Mouse (Mus musculus): Measurements from ENCODE around the gene Prelid3b. TPM values are rescaled to one million over a fixed set of nuclear protein-coding genes. Genes with fewer than 3 reads are reported as not detected.
A peak's percentile ranks its signal among the peaks of the same experiment; 100 is the strongest.

The Prelid3b gene
- polyA plus RNA-seq, 1 experiment from 2014 or later, result 133 TPM

DNA sequence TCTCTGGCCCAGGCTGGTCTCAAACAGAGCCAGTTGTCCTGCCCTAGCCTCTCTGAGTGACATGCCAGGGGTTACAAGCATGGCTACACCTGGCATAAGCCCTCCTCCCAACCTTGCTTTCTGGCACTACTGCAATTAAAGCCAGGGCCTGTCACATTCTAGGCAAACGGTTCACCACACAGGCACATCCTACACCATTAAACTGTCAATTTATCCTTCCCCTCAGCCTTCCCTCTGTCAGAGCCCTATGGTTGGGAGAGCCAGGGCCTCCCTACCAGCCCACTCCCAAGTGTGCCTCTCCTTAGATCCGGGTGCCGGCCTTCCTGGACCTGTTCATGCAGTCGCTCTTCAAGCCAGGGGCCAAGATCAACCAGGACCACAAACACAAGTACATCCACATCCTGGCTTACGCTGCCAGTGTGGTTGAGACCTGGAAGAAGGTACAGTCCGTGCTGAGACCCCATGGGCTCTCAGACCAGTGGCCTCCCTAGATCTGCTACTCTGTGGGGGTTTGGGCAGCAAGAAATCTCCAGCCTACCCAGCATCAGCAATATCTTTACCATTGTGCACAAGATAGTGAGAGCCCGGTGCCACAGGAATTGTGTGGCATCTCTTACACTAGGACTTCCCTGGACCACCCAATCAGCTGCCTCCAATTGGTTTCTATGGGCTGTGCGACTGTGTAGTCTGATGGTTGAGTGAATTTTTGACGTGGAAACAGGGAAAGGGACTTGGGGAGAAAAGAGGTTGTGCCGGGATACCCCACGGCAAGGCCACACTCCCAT, 48.4 kb downstream of the Prelid3b start:
- 89% methylated on average over 11 of the region's 11 CpGs for WGBS
- Histone ChIP-seq H3K27ac (replicated peaks in 1 of 2; ENCODE audit: control insufficient read depth in 1 of 2, insufficient read depth in 1 of 2, low read depth in 2 of 2, low read length in 2 of 2) (no peak overlapping the region), H3K9me3 (ENCODE audit: control insufficient read depth, low read length) (no peaks in the 10 kb centered on the region), H3K4me2 (ENCODE audit: low read length) (no peak overlapping the region), H3K4me3 (ENCODE audit: control insufficient read depth in 1 of 2, insufficient read depth in 1 of 2, low read depth in 1 of 2, low read length in 2 of 2) (no peak overlapping the region), H3K4me1 (ENCODE audit: control insufficient read depth in 2 of 2, insufficient read depth in 2 of 2, low read length in 2 of 2) (no peaks in the 10 kb centered on the region), H3K9ac (ENCODE audit: low read length) (no peak overlapping the region), H3K36me3 (ENCODE audit: control insufficient read depth, insufficient read depth, low read length) (peaks cover 98% of the 10 kb centered on the region), H3K27me3 (ENCODE audit: control insufficient read depth, insufficient read depth, low read length) (no peaks in the 10 kb centered on the region)
- no peak for ATAC-seq (ENCODE audit: insufficient number of reproducible peaks, insufficient read depth, low FRiP score, low read depth)

DNA sequence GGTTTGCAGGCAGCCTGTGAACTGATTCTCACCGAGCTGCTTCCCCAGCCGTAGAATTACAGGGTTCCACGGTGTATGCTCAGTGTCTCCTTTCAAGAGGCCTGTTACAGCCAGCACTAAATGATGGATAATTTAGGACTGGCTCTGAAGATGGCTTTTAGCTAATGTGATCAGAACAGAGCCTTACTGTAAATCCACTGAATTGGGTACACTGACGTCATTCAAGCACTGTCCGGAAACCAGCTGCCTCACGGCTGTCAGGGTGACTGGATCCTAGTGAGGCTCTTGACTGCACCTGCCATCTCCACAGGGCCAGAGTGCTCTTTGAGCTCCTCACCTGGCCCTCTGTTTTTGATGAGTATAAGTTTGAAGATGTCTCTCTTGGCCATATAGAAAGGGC, 51.8 kb downstream of the Prelid3b start:
- no peaks in the 10 kb centered on the region for H3K27me3 ChIP-seq (ENCODE audit: control insufficient read depth, insufficient read depth, low read length)
- H3K27ac ChIP-seq (replicated peaks in 1 of 2; ENCODE audit: control insufficient read depth in 1 of 2, insufficient read depth in 1 of 2, low read depth in 2 of 2, low read length in 2 of 2), result no peak overlapping the region
- peaks cover 64% of the 10 kb centered on the region for H3K36me3 ChIP-seq (ENCODE audit: control insufficient read depth, insufficient read depth, low read length)
- H3K4me2 ChIP-seq (ENCODE audit: low read length), result no peak overlapping the region
- 88% methylated on average over 6 of the region's 6 CpGs for WGBS
- H3K4me1 ChIP-seq (ENCODE audit: control insufficient read depth in 2 of 2, insufficient read depth in 2 of 2, low read length in 2 of 2), result peaks cover 3 to 9% of the 10 kb centered on the region in 2 experiments
- H3K4me3 ChIP-seq (ENCODE audit: control insufficient read depth in 1 of 2, insufficient read depth in 1 of 2, low read depth in 1 of 2, low read length in 2 of 2), result no peak overlapping the region
- H3K9ac ChIP-seq (ENCODE audit: low read length), result no peak overlapping the region
- ATAC-seq (ENCODE audit: insufficient number of reproducible peaks, insufficient read depth, low FRiP score, low read depth), result no peak
- H3K9me3 ChIP-seq (ENCODE audit: control insufficient read depth, low read length), result no peaks in the 10 kb centered on the region

DNA sequence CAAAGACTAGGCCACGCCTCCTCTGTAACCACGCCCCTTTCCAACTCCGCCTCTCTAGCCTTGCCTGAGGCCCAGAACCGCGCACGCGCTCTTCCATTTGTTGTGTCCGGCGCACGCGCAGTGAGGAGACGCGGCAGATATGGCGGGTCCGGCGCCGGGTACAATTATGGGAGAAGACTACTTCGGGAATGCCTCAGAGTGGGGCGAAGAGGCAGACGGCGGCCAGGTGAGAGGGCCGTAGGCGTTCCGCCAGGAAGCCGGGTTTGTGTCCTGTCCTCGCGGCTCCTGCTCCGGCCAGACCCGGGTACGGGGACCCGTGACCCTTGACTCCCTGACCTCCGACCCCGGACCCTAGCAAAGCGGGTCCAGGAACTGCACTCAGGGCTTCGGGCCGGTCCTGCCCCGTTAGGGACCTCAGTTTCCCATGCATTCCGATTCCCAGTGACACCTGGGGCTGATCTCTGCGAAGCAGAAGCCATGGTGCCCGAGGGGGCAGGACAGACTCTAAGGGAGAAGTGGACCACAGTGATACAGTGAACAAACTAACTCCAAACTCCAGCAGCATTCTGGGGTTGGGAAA, 57.1 kb downstream of the Prelid3b start, which contains the start of gene Nelfcd:
Nelfcd (plus strand) TSS at position 74 of the 580 bp plus-strand sequence.
- ATAC-seq (ENCODE audit: insufficient number of reproducible peaks, insufficient read depth, low FRiP score, low read depth), result peak; percentile 94
- H3K27me3 ChIP-seq (ENCODE audit: control insufficient read depth, insufficient read depth, low read length), result no peaks in the 10 kb centered on the region
- peaks cover 3 to 10% of the 10 kb centered on the region in 2 experiments for H3K4me1 ChIP-seq (ENCODE audit: control insufficient read depth in 2 of 2, insufficient read depth in 2 of 2, low read length in 2 of 2)
- peak within 1 kb of the TSS; percentile 86 for H3K4me2 ChIP-seq (ENCODE audit: low read length)
- H3K9me3 ChIP-seq (ENCODE audit: control insufficient read depth, low read length), result no peaks in the 10 kb centered on the region
- under 1% methylated on average over 40 of the region's 40 CpGs for WGBS
- peak within 1 kb of the TSS; percentile 21 to 47; a peak in 1 of 4 replicates for H3K27ac ChIP-seq (replicated peaks in 1 of 2; ENCODE audit: control insufficient read depth in 1 of 2, insufficient read depth in 1 of 2, low read depth in 2 of 2, low read length in 2 of 2)
- H3K36me3 ChIP-seq (ENCODE audit: control insufficient read depth, insufficient read depth, low read length), result peaks cover 11% of the 10 kb centered on the region; the same call in 1 of the 2 replicates
- H3K4me3 ChIP-seq (ENCODE audit: control insufficient read depth in 1 of 2, insufficient read depth in 1 of 2, low read depth in 1 of 2, low read length in 2 of 2), result peak within 1 kb of the TSS; percentile 88 to 95
- H3K9ac ChIP-seq (ENCODE audit: low read length), result peak within 1 kb of the TSS; percentile 95

Other genes with a start within 250 kb of the Prelid3b start
- gene Gnas, start 188.8 kb downstream of the Prelid3b start, polyA plus RNA-seq (2014; fragmentation: Nextera tagmentation; extraction: Ambion mirVana), result 1,524 and 1,578 TPM in 2 replicates
- gene Gm20721, start 126.4 kb downstream of the Prelid3b start, polyA plus RNA-seq (2014; fragmentation: Nextera tagmentation; extraction: Ambion mirVana), result 6.8 and 7.5 TPM in 2 replicates
- gene Nelfcd, start 57.3 kb downstream of the Prelid3b start, polyA plus RNA-seq (2014; fragmentation: Nextera tagmentation; extraction: Ambion mirVana), result 77.0 and 79.3 TPM in 2 replicates
- 121 and 125 TPM in 2 replicates for gene Ctsz, start 34.0 kb downstream of the Prelid3b start, polyA plus RNA-seq (2014; fragmentation: Nextera tagmentation; extraction: Ambion mirVana)
- gene Tubb1, start 22.4 kb downstream of the Prelid3b start, polyA plus RNA-seq (2014; fragmentation: Nextera tagmentation; extraction: Ambion mirVana), result 1.8 and 2.3 TPM in 2 replicates
- gene Atp5e, start 9.0 kb downstream of the Prelid3b start, polyA plus RNA-seq (2014; fragmentation: Nextera tagmentation; extraction: Ambion mirVana), result 1,324 and 1,420 TPM in 2 replicates
- gene Zfp831, start 170.5 kb upstream of the Prelid3b start, polyA plus RNA-seq (2014; fragmentation: Nextera tagmentation; extraction: Ambion mirVana), result 0.01 TPM in 1 of 2 replicates, not detected in the other

Data from heart, embryonic 14.5 days (tissue).